Mouse (Mus musculus) frontal cortex, postnatal 25 days (tissue): ENCODE data around the gene Pdgfb.

Experiments
- DNase-seq, 2 experiments: peaks; one replicate each; pipeline ENCODE4 v3.0.0; 2022; ENCODE audit warnings: low spot score in 2 of 2

Gene Pdgfb

DNA sequence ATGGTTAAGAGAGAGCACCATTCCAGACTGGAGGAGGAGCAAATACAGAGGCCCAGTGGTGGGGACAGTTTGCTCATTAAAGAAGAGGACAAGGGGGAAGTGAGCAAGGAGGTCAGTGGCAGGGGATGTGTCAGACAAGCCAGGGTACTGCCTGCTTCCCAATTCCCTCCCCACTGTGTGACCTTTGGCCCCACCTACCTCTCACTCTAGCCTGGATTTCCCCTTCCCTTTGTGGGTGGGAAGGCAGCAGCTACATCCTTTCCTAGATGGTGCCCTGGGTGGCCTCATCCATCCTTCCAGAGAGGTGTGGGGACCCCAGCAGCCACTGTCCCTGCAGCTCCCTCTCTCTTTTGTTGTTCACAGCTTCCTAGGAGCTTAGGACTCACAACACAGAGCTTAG, 20.1 kb upstream of the Pdgfb start:
- DNase-seq, result no peak

GRCm38 (mm10) chr15:80034366-80034765, 19.6 kb upstream of the Pdgfb start:
- DNase-seq, result no peak

DNA sequence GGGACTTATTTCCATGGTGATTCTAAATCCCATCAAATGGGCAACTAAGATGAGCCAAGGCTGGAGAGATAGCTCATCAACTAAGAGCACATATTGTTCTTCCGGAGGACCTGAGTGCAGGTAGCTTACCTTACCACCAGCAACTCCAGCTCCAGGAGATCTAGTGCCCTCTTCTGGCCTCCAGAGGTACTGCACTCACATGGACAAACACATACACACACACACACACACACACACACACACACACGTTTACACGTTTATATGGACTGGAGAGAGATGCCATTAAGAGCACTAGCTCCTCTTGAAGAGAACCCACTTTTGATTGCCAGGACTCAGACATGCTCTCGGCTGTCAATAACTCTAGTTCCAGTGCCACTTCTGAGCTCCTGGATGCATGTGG, 16.4 kb upstream of the Pdgfb start:
- DNase-seq, result no peak

GRCm38 (mm10) chr15:80030399-80030798, 15.6 kb upstream of the Pdgfb start:
- DNase-seq, result no peak

GRCm38 (mm10) chr15:80028862-80029261, 14.1 kb upstream of the Pdgfb start:
- no peak for DNase-seq

- no peak for DNase-seq
Observed at GRCm38 (mm10) chr15:80026689-80027353, 12.0 kb upstream of the Pdgfb start.

- no peak for DNase-seq
Observed at GRCm38 (mm10) chr15:80026061-80026460, 11.3 kb upstream of the Pdgfb start.

DNA sequence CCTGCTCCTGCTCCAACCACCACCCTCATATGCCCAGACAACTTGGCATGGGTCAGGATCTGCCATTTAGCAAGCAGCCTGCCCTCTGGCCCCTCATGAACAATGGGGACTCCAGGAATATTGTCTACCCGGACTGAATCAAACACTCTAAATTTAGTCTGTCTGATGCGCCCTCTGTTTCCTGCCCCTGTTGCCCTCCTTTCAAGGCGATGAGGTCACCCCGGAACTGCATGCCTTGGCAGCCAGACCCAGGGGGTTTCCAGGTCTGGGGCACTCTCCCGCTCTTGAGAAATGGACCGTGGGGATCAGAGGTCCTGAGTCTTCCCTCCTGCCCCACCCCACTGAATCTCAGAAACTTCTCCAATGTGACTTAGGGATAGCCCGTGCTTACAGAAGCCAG, 10.8 kb upstream of the Pdgfb start:
- DNase-seq, result no peak

GRCm38 (mm10) chr15:80024331-80025313, 9.8 kb upstream of the Pdgfb start:
- DNase-seq, result peak in 1 of 2 experiments; percentile 34

GRCm38 (mm10) chr15:80020516-80020915, 5.7 kb upstream of the Pdgfb start:
- no peak for DNase-seq

DNA sequence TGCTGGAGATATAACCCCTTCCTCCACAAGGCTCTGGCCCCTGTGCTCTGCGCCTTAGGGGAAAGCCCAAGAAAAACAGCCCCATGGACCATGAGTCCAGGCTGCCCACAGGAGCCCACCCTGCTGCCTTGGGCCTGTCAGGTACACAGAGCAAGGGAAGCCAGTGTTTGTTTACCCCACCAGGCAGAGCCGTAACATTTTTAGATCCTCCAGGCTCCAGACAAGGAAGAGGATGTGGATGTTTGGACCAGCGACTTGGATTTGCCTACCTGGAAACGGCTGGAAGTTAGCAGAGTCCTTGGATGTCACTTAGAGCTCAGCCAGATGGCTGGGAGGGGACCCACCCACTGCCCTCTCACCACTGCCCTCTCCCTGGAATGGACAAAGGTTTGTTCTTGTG, 4.8 kb upstream of the Pdgfb start:
- no peak for DNase-seq

- peak in 1 of 2 experiments; percentile 22 for DNase-seq
Observed at GRCm38 (mm10) chr15:80019220-80019619, 4.4 kb upstream of the Pdgfb start.

GRCm38 (mm10) chr15:80016563-80017301, 2.0 kb upstream of the Pdgfb start:
- no peak for DNase-seq

DNA sequence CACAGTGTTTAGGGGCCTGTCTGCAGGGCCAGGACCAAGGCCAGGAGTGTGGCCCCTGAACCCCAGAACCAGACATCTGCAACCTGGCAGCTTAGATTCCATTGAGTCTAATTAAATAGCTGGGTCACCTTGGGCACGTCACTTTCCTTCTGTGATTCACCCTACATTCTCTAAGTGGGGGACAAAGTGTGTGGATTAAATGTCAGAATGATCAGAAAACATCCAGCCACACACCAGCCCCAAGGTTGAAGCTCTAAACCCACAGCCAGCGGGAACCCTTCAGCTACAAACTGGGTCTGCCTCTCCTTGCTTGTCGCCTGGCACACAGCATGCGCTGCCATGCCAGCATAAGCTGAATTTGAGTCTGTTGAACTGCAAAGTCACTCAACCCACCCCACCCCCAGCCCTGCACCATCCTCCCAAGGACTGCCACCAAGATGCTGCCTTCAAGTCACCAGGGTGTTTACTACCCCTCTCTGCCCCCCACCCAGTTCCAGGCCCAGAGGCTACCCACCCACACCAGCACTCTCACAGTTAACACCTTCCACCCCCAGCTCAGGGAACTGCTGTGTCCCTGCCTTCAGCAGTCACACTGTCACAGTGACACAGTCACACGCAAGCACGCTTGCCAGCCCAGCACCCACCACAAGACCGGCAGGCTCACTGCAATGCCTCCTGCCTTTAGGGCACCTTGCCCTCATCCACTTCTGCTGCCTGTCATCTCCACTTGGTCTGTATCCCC, 605 bp upstream of the Pdgfb start:
- peak in 1 of 2 experiments; percentile 63 for DNase-seq

DNA sequence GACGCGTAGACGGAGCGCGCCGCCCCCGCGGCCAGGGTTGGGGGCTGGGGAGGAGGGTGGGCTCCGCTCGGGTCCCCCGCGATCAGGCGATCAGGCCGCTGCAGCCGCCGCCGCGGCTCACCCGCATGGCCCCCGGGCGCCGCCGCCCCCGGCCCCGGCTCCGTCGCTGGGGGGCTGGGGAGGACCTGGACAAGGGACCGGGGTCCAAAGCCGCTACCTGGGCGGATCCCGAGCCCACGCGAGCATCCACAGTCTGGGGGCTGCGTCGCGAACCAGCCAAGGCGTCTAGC, 801 bp downstream of the Pdgfb start:
- no peak for DNase-seq

DNA sequence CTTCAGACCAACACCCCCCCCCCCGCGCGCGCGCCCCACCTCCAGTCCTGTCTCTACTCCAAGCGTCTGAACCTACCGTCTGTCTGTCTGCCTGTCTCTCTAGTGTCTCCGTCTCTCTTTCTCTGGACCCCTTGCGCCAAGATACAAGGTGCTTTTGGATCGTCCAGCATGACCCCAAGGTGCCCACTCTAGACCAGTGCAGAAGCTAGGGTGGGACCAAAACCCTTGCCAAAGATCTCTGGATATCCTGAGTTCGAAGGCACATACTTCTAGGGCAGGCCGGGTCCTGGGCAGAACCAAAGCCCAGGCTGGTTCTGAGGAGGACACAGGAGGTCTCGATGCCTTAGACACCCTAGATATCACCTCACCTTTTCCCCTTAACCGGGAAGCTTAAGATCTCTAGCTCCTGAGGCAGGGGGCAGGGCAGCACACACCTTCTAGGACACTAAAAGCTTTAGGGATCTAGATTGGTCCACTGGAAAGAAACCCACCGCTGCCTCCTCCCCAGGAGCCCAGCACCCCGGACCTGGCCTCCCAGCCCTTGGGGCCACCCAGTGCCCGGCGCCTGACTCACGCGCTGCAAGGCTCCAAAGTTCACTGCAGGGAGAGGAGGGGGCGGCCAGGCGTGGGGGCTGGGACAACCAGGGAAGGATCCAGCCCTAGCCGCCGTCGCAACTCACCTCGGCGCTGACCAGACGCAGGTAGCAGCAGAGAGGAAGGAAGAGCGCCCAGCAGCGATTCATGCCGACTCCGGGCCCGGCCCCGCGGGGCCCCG, 1.3 kb downstream of the Pdgfb start:
- DNase-seq, result no peak

GRCm38 (mm10) chr15:80012527-80013201, 2.1 kb downstream of the Pdgfb start:
- peak; percentile 51 to 53 for DNase-seq

GRCm38 (mm10) chr15:80011778-80012526, 2.8 kb downstream of the Pdgfb start:
- DNase-seq, result peak; percentile 68 to 81

DNA sequence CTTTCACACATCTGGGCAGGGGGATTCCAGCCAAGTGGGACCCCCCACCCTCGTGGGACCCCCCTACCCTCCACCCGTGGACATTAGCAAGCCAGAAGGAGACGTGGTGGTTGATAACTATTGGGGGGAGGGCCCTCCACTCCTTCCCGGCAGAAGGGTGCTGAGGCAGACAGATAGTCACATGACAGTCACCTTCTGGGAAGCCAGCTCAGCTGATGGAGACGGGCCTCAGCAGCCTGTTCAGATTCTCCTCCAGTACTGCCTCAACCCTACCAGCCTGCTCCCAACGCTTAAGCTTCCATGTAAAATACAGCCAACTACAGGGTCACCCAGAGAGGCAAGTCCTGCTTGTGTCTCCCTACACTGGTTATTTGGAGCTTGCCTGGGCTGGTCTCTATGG, 3.6 kb downstream of the Pdgfb start:
- no peak for DNase-seq

DNA sequence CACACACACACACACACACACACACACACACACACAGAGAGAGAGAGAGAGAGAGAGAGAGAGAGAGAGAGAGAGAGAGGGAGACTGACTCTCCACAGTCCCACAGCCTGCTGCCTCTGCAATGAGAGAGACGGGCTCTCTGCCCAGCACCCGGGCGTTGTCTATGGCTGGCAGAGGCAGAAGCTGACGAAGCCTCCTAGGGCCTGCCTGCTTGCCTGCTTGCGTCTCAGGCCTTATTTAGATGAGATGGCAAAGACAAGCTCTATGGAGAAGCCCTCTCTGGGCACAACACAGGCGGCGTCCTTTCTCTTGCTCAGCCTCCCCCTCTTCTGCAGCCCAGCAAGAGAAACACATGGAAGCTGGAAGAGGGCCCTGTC, 4.6 kb downstream of the Pdgfb start:
- DNase-seq, result peak in 1 of 2 experiments; percentile 47
